Mouse (Mus musculus) ZHBTc4 (cell line): ENCODE data around the gene Rasl2-9.
A peak's percentile ranks its signal among the peaks of the same experiment; 100 is the strongest.
"Not testable (repeated sequence)": the region's sequence is repeated elsewhere in the genome, so short reads cannot be mapped to it uniquely, and the experiment has no call there.

ENCODE experiments used
- DNase-seq: peaks from one replicate; pipeline ENCODE4 v3.0.0-alpha.2; 2011; ENCODE audit warnings: low read depth, low spot score

The Rasl2-9 gene

GRCm38 (mm10) chr7:5125549-5126406, at the start of gene Rasl2-9:
Rasl2-9 (minus strand) TSS chr7:5125950.
- DNase-seq = peak; percentile 75

- not testable (repeated sequence) for DNase-seq
These were observed 23.8 kb upstream of the Rasl2-9 start, which contains the start of gene Vmn1r55 for GRCm38 (mm10) chr7:5149570-5149969. Vmn1r55 (minus strand) TSS chr7:5149670.

- DNase-seq = no peak
These were observed 672 bp downstream of the Rasl2-9 start for GRCm38 (mm10) chr7:5125078-5125477.

- no peak for DNase-seq
These were observed 8.9 kb downstream of the Rasl2-9 start, which contains the start of gene Rfpl4 for GRCm38 (mm10) chr7:5116850-5117249. Rfpl4 (minus strand) TSS chr7:5116950.

- DNase-seq = no peak
These were observed 13.0 kb downstream of the Rasl2-9 start for GRCm38 (mm10) chr7:5112701-5113100.

- DNase-seq = peak; percentile 65
These were observed 16.4 kb downstream of the Rasl2-9 start for GRCm38 (mm10) chr7:5109301-5109700.

- no peak for DNase-seq
These were observed 17.5 kb downstream of the Rasl2-9 start for GRCm38 (mm10) chr7:5108272-5108671.

- no peak for DNase-seq
These were observed 23.2 kb downstream of the Rasl2-9 start for GRCm38 (mm10) chr7:5102564-5102963.

GRCm38 (mm10) chr7:5101066-5101663, 24.6 kb downstream of the Rasl2-9 start:
- DNase-seq = no peak

GRCm38 (mm10) chr7:5099796-5100195, 26.0 kb downstream of the Rasl2-9 start:
- peak; percentile 62 for DNase-seq

- DNase-seq = no peak
These were observed 27.0 kb downstream of the Rasl2-9 start for GRCm38 (mm10) chr7:5098769-5099168.

GRCm38 (mm10) chr7:5092831-5093510, 32.8 kb downstream of the Rasl2-9 start:
- no peak for DNase-seq

- no peak for DNase-seq
These were observed 33.4 kb downstream of the Rasl2-9 start for GRCm38 (mm10) chr7:5092381-5092780.

GRCm38 (mm10) chr7:5091008-5091728, 34.6 kb downstream of the Rasl2-9 start:
- DNase-seq = no peak

GRCm38 (mm10) chr7:5089853-5090252, 35.9 kb downstream of the Rasl2-9 start:
- DNase-seq = no peak

GRCm38 (mm10) chr7:5087886-5088285, 37.9 kb downstream of the Rasl2-9 start:
- no peak for DNase-seq

GRCm38 (mm10) chr7:5086921-5087440, 38.8 kb downstream of the Rasl2-9 start:
- DNase-seq = no peak

GRCm38 (mm10) chr7:5085512-5085911, 40.2 kb downstream of the Rasl2-9 start:
- DNase-seq = no peak

- no peak for DNase-seq
These were observed 42.2 kb downstream of the Rasl2-9 start for GRCm38 (mm10) chr7:5083325-5084105.

- no peak for DNase-seq
These were observed 43.8 kb downstream of the Rasl2-9 start for GRCm38 (mm10) chr7:5081939-5082338.

GRCm38 (mm10) chr7:5081241-5081640, 44.5 kb downstream of the Rasl2-9 start:
- no peak for DNase-seq
